Mouse (Mus musculus): Measurements from ENCODE around the gene Rnf144b. TPM values are rescaled to one million over a fixed set of nuclear protein-coding genes. Genes with fewer than 3 reads are reported as not detected.

Rnf144b gene
- polyA plus RNA-seq, 1 experiment from 2014 or later, result 1.1 TPM

GRCm38 (mm10) chr13:47217107-47217571 lies 94.7 kb downstream of the Rnf144b start:
- 67% methylated on average over 5 of the region's 5 CpGs for WGBS
- no peaks in the 10 kb centered on the region for H3K27me3 ChIP-seq (replicated peaks; ENCODE audit: control insufficient read depth, insufficient read depth, low read length)
- no peak overlapping the region for H3K4me3 ChIP-seq (ENCODE audit: low read length)
- H3K9me3 ChIP-seq (ENCODE audit: control insufficient read depth, low read length), result no peaks in the 10 kb centered on the region
- ATAC-seq, result no peak
- no peaks in the 10 kb centered on the region for H3K4me1 ChIP-seq (ENCODE audit: control insufficient read depth, insufficient read depth, low read depth, low read length)
- no peak overlapping the region for H3K9ac ChIP-seq (ENCODE audit: low read depth, low read length)
- no peaks in the 10 kb centered on the region for H3K36me3 ChIP-seq (ENCODE audit: control insufficient read depth, insufficient read depth, low read length)
- H3K27ac ChIP-seq (ENCODE audit: low read depth, low read length), result no peak overlapping the region
- no peak overlapping the region for H3K4me2 ChIP-seq (ENCODE audit: low read length)

GRCm38 (mm10) chr13:47218351-47218750 lies 95.9 kb downstream of the Rnf144b start:
- H3K4me1 ChIP-seq (ENCODE audit: control insufficient read depth, insufficient read depth, low read depth, low read length), result no peaks in the 10 kb centered on the region
- no peak overlapping the region for H3K4me3 ChIP-seq (ENCODE audit: low read length)
- H3K9me3 ChIP-seq (ENCODE audit: control insufficient read depth, low read length), result no peaks in the 10 kb centered on the region
- ATAC-seq, result no peak
- no peaks in the 10 kb centered on the region for H3K36me3 ChIP-seq (ENCODE audit: control insufficient read depth, insufficient read depth, low read length)
- no peaks in the 10 kb centered on the region for H3K27me3 ChIP-seq (replicated peaks; ENCODE audit: control insufficient read depth, insufficient read depth, low read length)
- H3K9ac ChIP-seq (ENCODE audit: low read depth, low read length), result no peak overlapping the region
- WGBS, result 76% methylated on average over 6 of the region's 6 CpGs
- no peak overlapping the region for H3K4me2 ChIP-seq (ENCODE audit: low read length)
- no peak overlapping the region for H3K27ac ChIP-seq (ENCODE audit: low read depth, low read length)

GRCm38 (mm10) chr13:47220426-47220825 lies 98.0 kb downstream of the Rnf144b start:
- Histone ChIP-seq H3K27ac (ENCODE audit: low read depth, low read length) (no peak overlapping the region), H3K4me1 (ENCODE audit: control insufficient read depth, insufficient read depth, low read depth, low read length) (peaks cover 14% of the 10 kb centered on the region), H3K27me3 (replicated peaks; ENCODE audit: control insufficient read depth, insufficient read depth, low read length) (no peaks in the 10 kb centered on the region), H3K36me3 (ENCODE audit: control insufficient read depth, insufficient read depth, low read length) (no peaks in the 10 kb centered on the region), H3K9me3 (ENCODE audit: control insufficient read depth, low read length) (no peaks in the 10 kb centered on the region), H3K9ac (ENCODE audit: low read depth, low read length) (no peak overlapping the region), H3K4me3 (ENCODE audit: low read length) (no peak overlapping the region), H3K4me2 (ENCODE audit: low read length) (no peak overlapping the region)
- 94% methylated on average over 10 of the region's 10 CpGs for WGBS
- no peak for ATAC-seq

GRCm38 (mm10) chr13:47223576-47224538 lies 101.4 kb downstream of the Rnf144b start:
- Histone ChIP-seq H3K4me3 (ENCODE audit: low read length) (no peak overlapping the region), H3K27me3 (replicated peaks; ENCODE audit: control insufficient read depth, insufficient read depth, low read length) (no peaks in the 10 kb centered on the region), H3K4me2 (ENCODE audit: low read length) (no peak overlapping the region), H3K9ac (ENCODE audit: low read depth, low read length) (no peak overlapping the region), H3K36me3 (ENCODE audit: control insufficient read depth, insufficient read depth, low read length) (no peaks in the 10 kb centered on the region), H3K27ac (ENCODE audit: low read depth, low read length) (peak overlapping the region; percentile 44), H3K4me1 (ENCODE audit: control insufficient read depth, insufficient read depth, low read depth, low read length) (peaks cover 14% of the 10 kb centered on the region), H3K9me3 (ENCODE audit: control insufficient read depth, low read length) (no peaks in the 10 kb centered on the region)
- ATAC-seq, result peak; percentile 78
- 57% methylated on average over 18 of the region's 18 CpGs for WGBS

GRCm38 (mm10) chr13:47224648-47225323 lies 102.3 kb downstream of the Rnf144b start:
- no peak overlapping the region for H3K9ac ChIP-seq (ENCODE audit: low read depth, low read length)
- no peak overlapping the region for H3K27ac ChIP-seq (ENCODE audit: low read depth, low read length)
- no peaks in the 10 kb centered on the region for H3K36me3 ChIP-seq (ENCODE audit: control insufficient read depth, insufficient read depth, low read length)
- H3K4me2 ChIP-seq (ENCODE audit: low read length), result no peak overlapping the region
- no peak for ATAC-seq
- WGBS, result 24% methylated on average over 14 of the region's 14 CpGs
- no peak overlapping the region for H3K4me3 ChIP-seq (ENCODE audit: low read length)
- no peaks in the 10 kb centered on the region for H3K9me3 ChIP-seq (ENCODE audit: control insufficient read depth, low read length)
- H3K27me3 ChIP-seq (replicated peaks; ENCODE audit: control insufficient read depth, insufficient read depth, low read length), result no peaks in the 10 kb centered on the region
- peaks cover 14% of the 10 kb centered on the region for H3K4me1 ChIP-seq (ENCODE audit: control insufficient read depth, insufficient read depth, low read depth, low read length)

GRCm38 (mm10) chr13:47225324-47225697 lies 102.9 kb downstream of the Rnf144b start:
- H3K4me1 ChIP-seq (ENCODE audit: control insufficient read depth, insufficient read depth, low read depth, low read length), result peaks cover 14% of the 10 kb centered on the region
- H3K27me3 ChIP-seq (replicated peaks; ENCODE audit: control insufficient read depth, insufficient read depth, low read length), result no peaks in the 10 kb centered on the region
- H3K9me3 ChIP-seq (ENCODE audit: control insufficient read depth, low read length), result no peaks in the 10 kb centered on the region
- H3K36me3 ChIP-seq (ENCODE audit: control insufficient read depth, insufficient read depth, low read length), result no peaks in the 10 kb centered on the region
- no peak overlapping the region for H3K27ac ChIP-seq (ENCODE audit: low read depth, low read length)
- no peak overlapping the region for H3K4me2 ChIP-seq (ENCODE audit: low read length)
- H3K4me3 ChIP-seq (ENCODE audit: low read length), result no peak overlapping the region
- no peak overlapping the region for H3K9ac ChIP-seq (ENCODE audit: low read depth, low read length)
- 75% methylated on average over 3 of the region's 3 CpGs for WGBS
- no peak for ATAC-seq

DNA sequence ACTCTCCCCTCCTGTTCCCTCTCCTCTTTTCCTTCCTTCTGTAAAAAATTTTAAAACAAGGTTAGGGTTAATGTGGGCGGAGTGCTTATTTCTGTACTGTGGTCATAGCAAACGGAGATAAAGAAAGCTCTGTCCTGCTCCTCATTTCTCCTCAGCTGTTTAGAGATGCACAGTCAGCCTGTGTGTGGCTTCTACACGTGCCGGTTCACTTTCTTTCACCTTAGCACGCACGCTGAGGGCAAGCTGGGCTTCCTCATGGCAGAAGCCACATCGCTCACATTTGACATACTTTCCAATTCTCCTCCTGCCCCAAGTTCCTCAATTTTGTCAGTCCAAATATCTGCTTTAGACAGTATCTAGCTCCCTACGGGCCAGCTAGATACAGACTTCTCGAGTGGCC lies 103.3 kb downstream of the Rnf144b start:
- Histone ChIP-seq H3K36me3 (ENCODE audit: control insufficient read depth, insufficient read depth, low read length) (no peaks in the 10 kb centered on the region), H3K9me3 (ENCODE audit: control insufficient read depth, low read length) (no peaks in the 10 kb centered on the region), H3K4me3 (ENCODE audit: low read length) (no peak overlapping the region), H3K9ac (ENCODE audit: low read depth, low read length) (no peak overlapping the region), H3K27ac (ENCODE audit: low read depth, low read length) (no peak overlapping the region), H3K4me2 (ENCODE audit: low read length) (no peak overlapping the region), H3K27me3 (replicated peaks; ENCODE audit: control insufficient read depth, insufficient read depth, low read length) (no peaks in the 10 kb centered on the region), H3K4me1 (ENCODE audit: control insufficient read depth, insufficient read depth, low read depth, low read length) (peaks cover 14% of the 10 kb centered on the region)
- 86% methylated on average over 9 of the region's 9 CpGs for WGBS
- no peak for ATAC-seq

DNA sequence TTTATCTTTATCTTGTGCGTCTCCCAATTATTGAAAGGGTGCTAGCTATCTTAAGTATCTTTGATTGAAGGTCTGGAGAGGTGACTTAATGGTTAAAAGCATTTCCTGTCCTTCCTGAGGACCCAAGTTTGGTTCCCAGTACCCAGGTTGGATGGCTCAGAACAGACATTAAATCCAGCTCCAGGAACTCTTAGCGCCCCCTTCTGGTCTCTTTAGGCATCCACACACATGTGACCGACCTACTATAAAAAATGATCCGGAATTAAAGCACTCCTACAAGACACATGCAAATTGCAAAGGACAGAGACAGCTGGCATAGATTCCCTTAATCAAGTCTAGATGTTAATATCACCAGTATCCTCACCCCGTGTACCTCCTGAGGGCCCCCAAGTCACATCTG lies 104.1 kb downstream of the Rnf144b start:
- no peaks in the 10 kb centered on the region for H3K9me3 ChIP-seq (ENCODE audit: control insufficient read depth, low read length)
- ATAC-seq, result no peak
- no peak overlapping the region for H3K27ac ChIP-seq (ENCODE audit: low read depth, low read length)
- 84% methylated on average over 5 of the region's 5 CpGs for WGBS
- no peaks in the 10 kb centered on the region for H3K36me3 ChIP-seq (ENCODE audit: control insufficient read depth, insufficient read depth, low read length)
- no peak overlapping the region for H3K4me2 ChIP-seq (ENCODE audit: low read length)
- no peak overlapping the region for H3K4me3 ChIP-seq (ENCODE audit: low read length)
- H3K4me1 ChIP-seq (ENCODE audit: control insufficient read depth, insufficient read depth, low read depth, low read length), result peaks cover 14% of the 10 kb centered on the region
- no peaks in the 10 kb centered on the region for H3K27me3 ChIP-seq (replicated peaks; ENCODE audit: control insufficient read depth, insufficient read depth, low read length)
- no peak overlapping the region for H3K9ac ChIP-seq (ENCODE audit: low read depth, low read length)

DNA sequence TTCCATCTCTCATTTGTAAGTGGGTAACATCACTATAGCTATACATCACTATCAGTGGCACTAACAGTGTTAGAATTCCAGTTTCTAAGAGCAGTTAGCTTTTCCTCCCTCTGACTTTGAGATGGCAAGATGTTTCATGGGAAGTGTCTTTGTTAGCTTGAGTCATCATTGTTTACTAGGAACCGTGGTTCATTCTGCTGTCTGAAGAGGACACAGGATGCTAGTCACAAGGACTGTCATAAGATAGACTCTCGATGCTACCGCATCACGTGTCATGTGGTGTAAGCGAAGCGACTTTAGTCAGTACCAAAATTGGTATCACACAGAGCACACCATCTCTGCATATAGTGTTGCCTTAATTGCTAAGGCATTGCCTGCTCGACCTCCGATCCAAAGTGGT lies 105.7 kb downstream of the Rnf144b start:
- no peaks in the 10 kb centered on the region for H3K9me3 ChIP-seq (ENCODE audit: control insufficient read depth, low read length)
- ATAC-seq, result no peak
- 94% methylated on average over 8 of the region's 8 CpGs for WGBS

More for the DNA sequence above, 105.7 kb downstream of the Rnf144b start:
- Histone ChIP-seq H3K27me3 (replicated peaks; ENCODE audit: control insufficient read depth, insufficient read depth, low read length) (no peaks in the 10 kb centered on the region), H3K27ac (ENCODE audit: low read depth, low read length) (no peak overlapping the region), H3K4me3 (ENCODE audit: low read length) (no peak overlapping the region), H3K9ac (ENCODE audit: low read depth, low read length) (no peak overlapping the region), H3K4me2 (ENCODE audit: low read length) (no peak overlapping the region), H3K4me1 (ENCODE audit: control insufficient read depth, insufficient read depth, low read depth, low read length) (peaks cover 14% of the 10 kb centered on the region), H3K36me3 (ENCODE audit: control insufficient read depth, insufficient read depth, low read length) (no peaks in the 10 kb centered on the region)

Data from hindbrain, embryonic 16.5 days (tissue).